Mouse (Mus musculus) liver, embryonic 11.5 days (tissue): Measurements from ENCODE around the gene Atp6v0e2. TPM values are rescaled to one million over a fixed set of nuclear protein-coding genes. Genes with fewer than 3 reads are reported as not detected.

Experiments
- ATAC-seq: fragments of 200-750 bp; cut with Nextera tagmentation; replicated peaks from 2 replicates; pipeline ENCODE4 v1.8.0; 2017; ENCODE audit warnings: moderate number of reproducible peaks, mild to moderate bottlenecking, moderate TSS enrichment, moderate library complexity; ENCODE audit not compliant: low FRiP score
- DNase-seq: peaks from one replicate; pipeline ENCODE4 v3.0.0-alpha.2; 2017; ENCODE audit warnings: low spot score
- H3K27ac ChIP-seq: fragments of 300-500 bp; sonication (generic); 2 replicates; pipeline ENCODE4 v1.5.1; 2014; ENCODE audit warnings: mild to moderate bottlenecking, low read depth, low read length, control low read depth
- H3K27me3 ChIP-seq: fragments of 300-500 bp; sonication (generic); replicated peaks from 2 replicates; pipeline ENCODE4 v1.6.1; 2014; ENCODE audit warnings: low read length, mixed read lengths; ENCODE audit not compliant: control insufficient read depth, insufficient read depth
- H3K36me3 ChIP-seq: fragments of 300-500 bp; sonication (generic); 2 replicates; pipeline ENCODE4 v1.6.1; 2014; ENCODE audit warnings: mild to moderate bottlenecking, low read length, moderate library complexity, mixed read lengths; ENCODE audit not compliant: control insufficient read depth, insufficient read depth
- H3K4me1 ChIP-seq: fragments of 300-500 bp; sonication (generic); replicated peaks from 2 replicates; pipeline ENCODE4 v1.6.1; 2014; ENCODE audit warnings: low read length, mixed read lengths; ENCODE audit not compliant: control insufficient read depth, insufficient read depth
- H3K4me2 ChIP-seq: fragments of 300-500 bp; sonication (generic); 2 replicates; pipeline ENCODE4 v1.6.1; 2014; ENCODE audit warnings: mild to moderate bottlenecking, control low read depth, moderate library complexity
- H3K4me3 ChIP-seq: fragments of 300-500 bp; sonication (generic); 2 replicates; pipeline ENCODE4 v1.5.1; 2014; ENCODE audit warnings: low read depth, low read length, control low read depth
- H3K9ac ChIP-seq: fragments of 300-500 bp; sonication (generic); 2 replicates; pipeline ENCODE4 v1.6.1; 2014; ENCODE audit warnings: low read depth, low read length, control low read depth
- H3K9me3 ChIP-seq: fragments of 300-500 bp; sonication (generic); 2 replicates; pipeline ENCODE4 v1.6.1; 2016; ENCODE audit warnings: low read length, inconsistent platforms, mixed read lengths; ENCODE audit not compliant: control insufficient read depth
- WGBS: fragments of 180-500 bp; shearing (Covaris S2); extraction: QIAGEN DNeasy Blood & Tissue Kit; methylation state at CpG from one replicate; pipeline ENCODE4 v1.1.7; 2014; 5-methylcytosine and 5-hydroxymethylcytosine counted together
- polyA plus RNA-seq: library from polyadenylated mRNA; unstranded; fragments of >200 nt; fragmentation: Nextera tagmentation; extraction: Ambion mirVana; gene quantifications from 2 replicates; pipeline ENCODE4 v1.2.1, GENCODE M21; 2014

Atp6v0e2 gene
- polyA plus RNA-seq, 1 experiment from 2014 or later = 4.2 TPM

DNA sequence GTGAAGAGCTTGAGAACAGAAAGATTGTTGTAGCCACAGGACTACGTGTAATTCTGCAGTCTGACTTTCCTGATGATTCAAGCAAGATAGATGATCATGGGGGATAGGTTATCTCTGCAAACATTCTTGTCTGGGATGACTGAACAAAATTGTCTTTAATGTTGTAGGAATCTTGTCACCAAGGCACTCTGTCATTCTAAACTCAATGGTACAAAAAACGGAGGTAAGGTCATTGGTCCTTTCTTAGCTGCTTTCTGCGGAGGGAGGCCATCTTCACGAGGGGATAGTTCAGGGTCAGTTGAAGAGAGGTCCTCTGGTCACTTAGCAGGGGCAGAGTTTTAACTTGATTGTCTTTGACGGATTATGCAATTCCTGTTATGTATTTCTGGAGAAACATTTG, 41.3 kb downstream of the Atp6v0e2 start:
- H3K4me3 ChIP-seq = no peak overlapping the region
- DNase-seq (no peak), ATAC-seq (no peak)
- H3K4me1 ChIP-seq = no peaks in the 10 kb centered on the region
- WGBS = 35% methylated on average over 5 of the region's 5 CpGs
- H3K36me3 ChIP-seq = no peaks in the 10 kb centered on the region
- H3K9me3 ChIP-seq = no peaks in the 10 kb centered on the region
- no peaks in the 10 kb centered on the region for H3K27me3 ChIP-seq
- H3K9ac ChIP-seq = no peak overlapping the region
- H3K4me2 ChIP-seq = no peak overlapping the region
- no peak overlapping the region for H3K27ac ChIP-seq

DNA sequence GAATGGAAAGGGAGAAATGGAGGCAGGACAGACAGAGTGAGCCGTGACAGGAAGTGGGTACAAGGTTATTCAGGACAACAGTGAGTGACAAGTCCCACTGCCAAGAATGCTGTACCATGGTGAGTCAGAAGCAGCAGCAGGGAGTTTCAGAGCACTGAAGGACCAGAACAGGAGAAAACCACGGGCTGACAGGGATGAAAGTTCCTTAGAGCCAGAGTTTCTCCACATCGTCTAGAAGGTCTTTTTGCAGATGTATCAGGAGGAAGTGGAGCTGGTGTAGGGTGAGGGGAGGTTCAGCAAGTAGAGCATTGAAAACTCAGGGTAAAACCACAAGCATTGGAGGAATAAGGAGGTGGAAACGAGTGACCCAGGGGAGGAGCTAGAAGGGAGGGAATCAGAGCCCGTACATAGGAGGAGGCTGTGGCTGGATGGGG, 41.8 kb downstream of the Atp6v0e2 start:
- H3K9ac ChIP-seq = no peak overlapping the region
- WGBS = 14% methylated on average over 5 of the region's 5 CpGs
- DNase-seq (no peak), ATAC-seq (no peak)
- H3K4me2 ChIP-seq = no peak overlapping the region
- no peaks in the 10 kb centered on the region for H3K27me3 ChIP-seq
- no peaks in the 10 kb centered on the region for H3K9me3 ChIP-seq
- no peak overlapping the region for H3K4me3 ChIP-seq
- H3K36me3 ChIP-seq = no peaks in the 10 kb centered on the region
- H3K27ac ChIP-seq = no peak overlapping the region
- H3K4me1 ChIP-seq = no peaks in the 10 kb centered on the region

DNA sequence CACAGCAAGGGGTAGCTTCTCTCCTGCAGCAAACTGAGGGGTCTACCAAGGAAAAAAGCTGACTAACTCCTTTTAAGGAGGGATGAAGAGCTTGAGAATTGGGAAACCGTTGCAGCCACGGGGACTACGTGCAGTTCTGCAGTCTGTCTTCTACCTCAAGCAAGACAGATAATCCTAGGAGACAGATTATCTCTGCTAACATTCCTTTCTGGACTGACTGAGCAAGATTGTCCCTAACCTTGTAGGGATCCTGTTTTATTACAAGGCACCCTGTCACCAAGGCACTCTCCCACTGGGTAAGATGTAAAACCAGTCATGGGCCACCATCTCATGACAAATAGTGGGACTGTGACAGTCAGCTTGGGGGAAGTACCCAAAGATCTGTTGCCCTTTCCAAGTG, 43.8 kb downstream of the Atp6v0e2 start:
- WGBS = 46% methylated on average over 3 of the region's 3 CpGs
- H3K27me3 ChIP-seq = no peaks in the 10 kb centered on the region
- ATAC-seq (no peak), DNase-seq (no peak)
- no peaks in the 10 kb centered on the region for H3K4me1 ChIP-seq
- H3K9ac ChIP-seq = no peak overlapping the region
- H3K9me3 ChIP-seq = no peaks in the 10 kb centered on the region
- no peaks in the 10 kb centered on the region for H3K36me3 ChIP-seq
- no peak overlapping the region for H3K27ac ChIP-seq
- H3K4me3 ChIP-seq = no peak overlapping the region
- H3K4me2 ChIP-seq = no peak overlapping the region

DNA sequence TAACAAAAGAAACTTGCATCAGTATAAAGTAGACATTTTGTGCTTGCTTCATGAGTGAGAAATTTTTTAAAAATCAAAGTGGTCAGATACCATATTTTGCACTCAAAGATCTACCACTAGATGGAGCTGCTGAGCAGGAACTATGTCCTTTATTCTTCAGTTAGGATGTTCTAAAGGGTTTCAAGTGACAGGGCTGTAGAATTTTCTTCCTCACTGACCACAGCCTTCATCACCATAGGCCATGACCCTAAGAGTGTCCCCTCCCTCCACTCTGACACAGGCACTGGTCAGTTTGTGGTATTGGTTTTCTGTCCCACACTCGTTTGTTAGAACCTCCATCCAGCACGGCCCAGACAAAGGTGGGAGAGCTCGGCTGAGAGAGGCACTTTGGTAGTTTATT, 44.6 kb downstream of the Atp6v0e2 start:
- H3K9me3 ChIP-seq = no peaks in the 10 kb centered on the region
- DNase-seq (no peak), ATAC-seq (no peak)
- no peaks in the 10 kb centered on the region for H3K4me1 ChIP-seq
- H3K27ac ChIP-seq = no peak overlapping the region
- H3K4me2 ChIP-seq = no peak overlapping the region
- WGBS = 81% methylated on average over 3 of the region's 3 CpGs
- H3K36me3 ChIP-seq = no peaks in the 10 kb centered on the region
- H3K9ac ChIP-seq = no peak overlapping the region
- no peaks in the 10 kb centered on the region for H3K27me3 ChIP-seq
- H3K4me3 ChIP-seq = no peak overlapping the region

DNA sequence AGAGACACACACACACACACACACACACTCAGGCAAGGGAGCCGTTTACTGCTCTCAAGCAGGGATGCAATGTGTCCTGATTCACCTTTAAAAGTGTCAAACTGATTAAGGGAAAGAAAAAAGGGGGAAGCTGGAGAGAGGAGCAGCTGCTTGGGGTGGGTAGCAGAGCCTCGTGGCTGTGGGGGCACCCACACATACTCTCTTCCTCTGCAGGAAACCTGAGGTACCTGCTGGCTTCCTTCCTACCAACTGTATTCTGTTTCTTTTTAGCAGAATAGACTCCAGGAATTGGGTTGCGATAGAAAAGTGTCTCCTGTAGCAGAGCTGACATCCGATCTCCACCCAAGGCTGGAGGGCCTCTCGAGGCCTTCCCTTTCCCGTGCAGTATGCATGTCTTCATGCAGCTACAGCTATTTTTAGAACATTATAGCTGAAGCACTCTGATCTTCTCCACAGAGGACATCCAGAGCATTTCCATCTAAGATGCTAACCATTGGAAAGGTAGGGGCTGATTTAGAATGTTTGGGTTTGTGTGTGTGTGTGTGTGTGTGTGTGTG, 51.9 kb downstream of the Atp6v0e2 start, which contains the start of gene Gm45021:
TSS of gene Gm45021 (plus strand) at position 417 of the 557 bp plus-strand sequence.
- DNase-seq = no peak
- 31% methylated on average over 6 of the region's 6 CpGs for WGBS
- no peak within 1 kb of the TSS for H3K9ac ChIP-seq

More for the DNA sequence above, 51.9 kb downstream of the Atp6v0e2 start, which contains the start of gene Gm45021:
- ATAC-seq = no peak
- peaks cover 4% of the 10 kb centered on the region for H3K4me1 ChIP-seq
- no peaks in the 10 kb centered on the region for H3K9me3 ChIP-seq
- no peaks in the 10 kb centered on the region for H3K36me3 ChIP-seq
- H3K4me3 ChIP-seq = no peak within 1 kb of the TSS
- no peak within 1 kb of the TSS for H3K27ac ChIP-seq
- no peak within 1 kb of the TSS for H3K4me2 ChIP-seq
- no peaks in the 10 kb centered on the region for H3K27me3 ChIP-seq

Other genes starting within 250 kb of the Atp6v0e2 start
- gene Krba1, start 142.0 kb upstream of the Atp6v0e2 start, polyA plus RNA-seq = 7.8 and 10.1 TPM in 2 replicates
- gene Zfp467, start 91.8 kb upstream of the Atp6v0e2 start, polyA plus RNA-seq = 5.3 and 6.9 TPM in 2 replicates
- gene Sspo, start 89.4 kb upstream of the Atp6v0e2 start, polyA plus RNA-seq = 0.05 and 0.16 TPM in 2 replicates
- 4.6 and 4.9 TPM in 2 replicates for gene Lrrc61, start 17.2 kb downstream of the Atp6v0e2 start, polyA plus RNA-seq
- 9.0 and 9.7 TPM in 2 replicates for gene Rarres2, start 35.2 kb downstream of the Atp6v0e2 start, polyA plus RNA-seq
- gene Gm45021, start 52.0 kb downstream of the Atp6v0e2 start, polyA plus RNA-seq = not detected in 2 replicates
- 20.0 and 20.1 TPM in 2 replicates for gene Repin1, start 56.3 kb downstream of the Atp6v0e2 start, polyA plus RNA-seq
- not detected in 2 replicates for gene Gm44965, start 56.3 kb downstream of the Atp6v0e2 start, polyA plus RNA-seq
- gene Zfp775, start 64.4 kb downstream of the Atp6v0e2 start, polyA plus RNA-seq = 2.7 and 3.3 TPM in 2 replicates
- 0.40 and 0.45 TPM in 2 replicates for gene AI854703, start 89.1 kb downstream of the Atp6v0e2 start, polyA plus RNA-seq
- gene Gimap8, start 109.6 kb downstream of the Atp6v0e2 start, polyA plus RNA-seq = 0.32 and 1.1 TPM in 2 replicates
- gene Gimap9, start 138.5 kb downstream of the Atp6v0e2 start, polyA plus RNA-seq = 14.5 and 17.9 TPM in 2 replicates
- 21.8 and 23.5 TPM in 2 replicates for gene Gimap4, start 146.9 kb downstream of the Atp6v0e2 start, polyA plus RNA-seq
- 18.0 and 18.6 TPM in 2 replicates for gene Gimap6, start 170.6 kb downstream of the Atp6v0e2 start, polyA plus RNA-seq
- gene Gm28053, start 181.0 kb downstream of the Atp6v0e2 start, polyA plus RNA-seq = 0.77 and 2.2 TPM in 2 replicates
- not detected in 2 replicates for gene Gimap7, start 181.0 kb downstream of the Atp6v0e2 start, polyA plus RNA-seq
- 14.1 and 15.4 TPM in 2 replicates for gene Gimap1, start 201.4 kb downstream of the Atp6v0e2 start, polyA plus RNA-seq
- gene Gimap5, start 208.6 kb downstream of the Atp6v0e2 start, polyA plus RNA-seq = 3.5 and 4.0 TPM in 2 replicates
- gene Gimap3, start 233.2 kb downstream of the Atp6v0e2 start, polyA plus RNA-seq = 0.08 TPM in 1 of 2 replicates, not detected in the other